Mouse (Mus musculus) C2C12 (cell line): Measurements from ENCODE around the gene H2al1h.
"Not testable (repeated sequence)": the region's sequence is repeated elsewhere in the genome, so short reads cannot be mapped to it uniquely, and the experiment has no call there.

Source experiments
- CEBPB ChIP-seq: IDR thresholded peaks from one replicate; pipeline ENCODE4 v1.6.1; 2011; ENCODE audit warnings: low read depth, mild to moderate bottlenecking, control low read depth, moderate library complexity
- CTCF ChIP-seq: IDR thresholded peaks from one replicate; pipeline ENCODE4 v1.5.1; 2011; ENCODE audit not compliant: control insufficient read depth, insufficient read depth, insufficient read length
- FOSL1 ChIP-seq: IDR thresholded peaks from one replicate; pipeline ENCODE4 v1.8.0; 2011; ENCODE audit warnings: mild to moderate bottlenecking, low read length; ENCODE audit not compliant: poor library complexity, insufficient read depth, severe bottlenecking
- MAX ChIP-seq: IDR thresholded peaks from one replicate; pipeline ENCODE4 v1.6.1; 2011; ENCODE audit warnings: mild to moderate bottlenecking, control low read depth
- MYOD1 ChIP-seq: IDR thresholded peaks from one replicate; pipeline ENCODE4 v1.6.1; 2011; ENCODE audit warnings: low read depth; ENCODE audit not compliant: control insufficient read depth, insufficient read length
- MYOG ChIP-seq: IDR thresholded peaks from one replicate; pipeline ENCODE4 v1.6.1; 2011; ENCODE audit not compliant: control insufficient read depth, insufficient read length; ENCODE audit errors: extremely low read depth
- USF1 ChIP-seq: IDR thresholded peaks from one replicate; pipeline ENCODE4 v1.6.1; 2011; ENCODE audit warnings: low read depth, mild to moderate bottlenecking, control low read depth, moderate library complexity

GRCm38 (mm10) chrX:11311634-11312033 lies 9.7 kb upstream of the H2al1h start, which contains the start of gene H2al1e:
- TF ChIP-seq CTCF, MYOD1, MAX, USF1, MYOG, FOSL1, CEBPB: not testable (repeated sequence)
